Mouse (Mus musculus): Measurements from ENCODE around the gene Lrp2.

- no peak for TF ChIP-seq POLR2A (IDR thresholded peaks at IDR 0.05; ENCODE audit: borderline replicate concordance, low read depth, low read length)
- TF ChIP-seq CTCF (IDR thresholded peaks at IDR 0.05; ENCODE audit: low read depth, low read length): no peak
These were observed 205.6 kb downstream of the Lrp2 start, which contains the start of gene Dhrs9 for GRCm38 (mm10) chr2:69380281-69380680.

Data from bone marrow macrophage, adult 2 months (primary cell).